Mouse (Mus musculus): ENCODE results near the gene Gar1.

Gar1 gene

GRCm38 (mm10) chr3:129803765-129804164 lies 27.4 kb downstream of the Gar1 start, which contains the start of gene Lrit3:
TSS of gene Lrit3 (minus strand) at chr3:129804030.
- no peak for DNase-seq (ENCODE audit: low read depth)

GRCm38 (mm10) chr3:129799011-129799410 lies 32.2 kb downstream of the Gar1 start:
- no peak for DNase-seq (ENCODE audit: low read depth)

- DNase-seq (ENCODE audit: low read depth), result no peak
Measured at GRCm38 (mm10) chr3:129798551-129798950, 32.6 kb downstream of the Gar1 start.

- no peak for DNase-seq (ENCODE audit: low read depth)
Measured at GRCm38 (mm10) chr3:129797341-129797740, 33.9 kb downstream of the Gar1 start.

GRCm38 (mm10) chr3:129793801-129794200 lies 37.4 kb downstream of the Gar1 start:
- no peak for DNase-seq (ENCODE audit: low read depth)

GRCm38 (mm10) chr3:129782746-129783145 lies 48.5 kb downstream of the Gar1 start:
- no peak for DNase-seq (ENCODE audit: low read depth)

- DNase-seq (ENCODE audit: low read depth), result no peak
Measured at GRCm38 (mm10) chr3:129781435-129781834, 49.8 kb downstream of the Gar1 start.
